Mouse (Mus musculus): ENCODE data around the gene Nr2f1. TPM values are rescaled to one million over a fixed set of nuclear protein-coding genes. Genes with fewer than 3 reads are reported as not detected.

Nr2f1 gene
- polyA plus RNA-seq, 1 experiment from 2014 or later = 1.0 TPM

GRCm38 (mm10) chr13:78172861-78173260 is 26.7 kb downstream of the Nr2f1 start:
- Histone ChIP-seq H3K9me3 (ENCODE audit: control insufficient read depth) (no peaks in the 10 kb centered on the region), H3K36me3 (ENCODE audit: control insufficient read depth, insufficient read depth) (no peaks in the 10 kb centered on the region), H3K9ac (ENCODE audit: low read depth, low read length) (no peak overlapping the region), H3K4me2 (replicated peaks; ENCODE audit: low read depth) (no peak overlapping the region), H3K4me3 (ENCODE audit: low read depth, low read length) (no peak overlapping the region), H3K4me1 (replicated peaks; ENCODE audit: control insufficient read depth, insufficient read depth, low read length) (no peaks in the 10 kb centered on the region), H3K27ac (ENCODE audit: low read depth, low read length) (no peak overlapping the region), H3K27me3 (replicated peaks; ENCODE audit: control insufficient read depth, insufficient read depth, low read length) (peaks cover 72% of the 10 kb centered on the region)
- no peak for ATAC-seq
- WGBS = 5% methylated on average over 3 of the region's 3 CpGs
- no peak for TF ChIP-seq CTCF (IDR thresholded peaks at IDR 0.05; ENCODE audit: low read depth)

DNA sequence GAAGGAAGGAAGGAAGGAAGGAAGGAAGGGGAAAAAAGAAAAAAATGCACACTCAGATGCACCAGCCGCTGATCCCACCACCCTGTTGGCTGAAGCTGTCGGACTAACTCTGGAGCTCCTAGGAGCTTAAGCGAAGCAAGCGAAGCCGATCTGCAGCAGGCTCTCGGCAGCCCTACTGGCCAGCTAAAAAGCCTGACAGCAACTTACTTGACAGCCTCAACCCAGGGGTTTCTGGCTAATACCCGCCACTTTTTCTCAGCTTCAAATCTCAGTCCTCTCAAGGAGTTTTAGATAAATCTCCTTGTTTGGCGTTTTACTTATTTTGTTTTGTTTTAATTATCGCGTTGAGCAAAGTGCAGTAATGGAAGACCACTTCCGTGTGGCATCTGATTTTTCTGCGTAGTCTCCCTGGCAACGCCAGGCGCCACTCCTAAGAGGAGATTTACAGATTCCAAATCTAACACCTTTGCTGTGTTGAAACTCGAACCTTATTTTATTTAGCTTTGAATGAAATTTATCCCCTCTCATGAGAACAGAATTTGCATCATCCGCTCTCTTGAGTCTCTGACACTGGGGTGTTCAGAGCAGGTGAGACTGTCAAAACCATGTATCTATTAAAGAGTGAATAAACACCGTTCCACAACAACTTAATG is 27.4 kb downstream of the Nr2f1 start:
- Histone ChIP-seq H3K27ac (ENCODE audit: low read depth, low read length) (no peak overlapping the region), H3K4me3 (ENCODE audit: low read depth, low read length) (no peak overlapping the region), H3K27me3 (replicated peaks; ENCODE audit: control insufficient read depth, insufficient read depth, low read length) (peaks cover 70% of the 10 kb centered on the region), H3K36me3 (ENCODE audit: control insufficient read depth, insufficient read depth) (no peaks in the 10 kb centered on the region), H3K9me3 (ENCODE audit: control insufficient read depth) (no peaks in the 10 kb centered on the region), H3K4me2 (replicated peaks; ENCODE audit: low read depth) (no peak overlapping the region), H3K4me1 (replicated peaks; ENCODE audit: control insufficient read depth, insufficient read depth, low read length) (no peaks in the 10 kb centered on the region), H3K9ac (ENCODE audit: low read depth, low read length) (no peak overlapping the region)
- no peak for TF ChIP-seq CTCF (IDR thresholded peaks at IDR 0.05; ENCODE audit: low read depth)
- no peak for ATAC-seq
- WGBS = 3% methylated on average over 17 of the region's 17 CpGs

- no peaks in the 10 kb centered on the region for H3K4me1 ChIP-seq (replicated peaks; ENCODE audit: control insufficient read depth, insufficient read depth, low read length)
- no peaks in the 10 kb centered on the region for H3K9me3 ChIP-seq (ENCODE audit: control insufficient read depth)
- TF ChIP-seq CTCF (IDR thresholded peaks at IDR 0.05; ENCODE audit: low read depth) = no peak
- H3K4me3 ChIP-seq (ENCODE audit: low read depth, low read length) = no peak overlapping the region
- H3K36me3 ChIP-seq (ENCODE audit: control insufficient read depth, insufficient read depth) = no peaks in the 10 kb centered on the region
- H3K9ac ChIP-seq (ENCODE audit: low read depth, low read length) = no peak overlapping the region
- H3K27ac ChIP-seq (ENCODE audit: low read depth, low read length) = no peak overlapping the region
- peaks cover 65% of the 10 kb centered on the region for H3K27me3 ChIP-seq (replicated peaks; ENCODE audit: control insufficient read depth, insufficient read depth, low read length)
- ATAC-seq = no peak
- H3K4me2 ChIP-seq (replicated peaks; ENCODE audit: low read depth) = no peak overlapping the region
- 2% methylated on average over 15 of the region's 15 CpGs for WGBS
These were observed 28.2 kb downstream of the Nr2f1 start for GRCm38 (mm10) chr13:78171320-78171719.

DNA sequence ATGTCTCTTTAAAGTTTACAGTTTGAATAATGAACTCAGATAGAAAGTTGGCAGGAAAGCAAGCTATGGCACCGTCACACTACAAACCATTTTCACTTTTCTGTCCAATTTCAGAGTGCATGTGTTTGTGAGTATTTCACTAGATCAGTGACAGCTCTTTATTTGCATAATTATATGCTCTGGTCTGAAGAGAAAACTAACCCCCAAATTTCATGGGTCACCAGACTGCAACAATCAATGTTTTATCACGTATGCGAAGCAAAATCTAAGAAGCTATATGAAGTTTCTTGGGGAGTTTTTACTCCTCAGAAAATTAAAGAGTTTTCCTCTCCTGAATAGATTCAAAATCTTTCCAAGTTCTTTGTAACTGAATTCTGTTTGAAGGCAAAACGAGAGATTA is 31.4 kb downstream of the Nr2f1 start:
- TF ChIP-seq CTCF (IDR thresholded peaks at IDR 0.05; ENCODE audit: low read depth) = no peak
- no peak overlapping the region for H3K27ac ChIP-seq (ENCODE audit: low read depth, low read length)
- no peaks in the 10 kb centered on the region; the same call in 1 of the 2 replicates for H3K4me1 ChIP-seq (replicated peaks; ENCODE audit: control insufficient read depth, insufficient read depth, low read length)
- ATAC-seq = no peak
- H3K9ac ChIP-seq (ENCODE audit: low read depth, low read length) = no peak overlapping the region
- no peaks in the 10 kb centered on the region for H3K9me3 ChIP-seq (ENCODE audit: control insufficient read depth)
- H3K4me3 ChIP-seq (ENCODE audit: low read depth, low read length) = no peak overlapping the region
- no peaks in the 10 kb centered on the region for H3K36me3 ChIP-seq (ENCODE audit: control insufficient read depth, insufficient read depth)
- H3K4me2 ChIP-seq (replicated peaks; ENCODE audit: low read depth) = no peak overlapping the region
- WGBS = 58% methylated on average over 4 of the region's 4 CpGs
- H3K27me3 ChIP-seq (replicated peaks; ENCODE audit: control insufficient read depth, insufficient read depth, low read length) = peaks cover 46% of the 10 kb centered on the region

DNA sequence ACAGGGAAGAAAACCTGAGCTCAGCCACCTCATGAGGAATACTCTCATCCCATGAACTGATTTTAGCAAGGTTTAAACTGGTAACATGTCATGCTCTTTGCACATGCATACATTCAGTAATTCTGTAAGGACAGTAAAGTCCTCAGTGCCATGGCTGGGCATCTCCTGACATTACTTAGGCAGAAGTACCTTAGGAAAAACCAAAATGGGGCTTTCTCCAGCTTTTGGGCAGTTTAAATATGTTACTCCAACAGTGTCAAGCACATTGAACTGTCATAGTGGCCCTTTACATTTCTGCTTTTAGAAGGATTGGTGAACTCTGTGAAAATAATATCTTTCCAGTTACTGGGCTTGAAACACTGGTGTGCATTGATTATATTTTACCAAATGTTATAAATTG is 34.6 kb downstream of the Nr2f1 start:
- no peak for ATAC-seq
- Histone ChIP-seq H3K27me3 (replicated peaks; ENCODE audit: control insufficient read depth, insufficient read depth, low read length) (peaks cover 19% of the 10 kb centered on the region; the same call in 1 of the 2 replicates), H3K4me3 (ENCODE audit: low read depth, low read length) (no peak overlapping the region), H3K9ac (ENCODE audit: low read depth, low read length) (no peak overlapping the region), H3K27ac (ENCODE audit: low read depth, low read length) (no peak overlapping the region), H3K9me3 (ENCODE audit: control insufficient read depth) (no peaks in the 10 kb centered on the region), H3K36me3 (ENCODE audit: control insufficient read depth, insufficient read depth) (no peaks in the 10 kb centered on the region), H3K4me2 (replicated peaks; ENCODE audit: low read depth) (no peak overlapping the region), H3K4me1 (replicated peaks; ENCODE audit: control insufficient read depth, insufficient read depth, low read length) (no peaks in the 10 kb centered on the region; the same call in 1 of the 2 replicates)
- TF ChIP-seq CTCF (IDR thresholded peaks at IDR 0.05; ENCODE audit: low read depth) = no peak

- H3K9ac ChIP-seq (ENCODE audit: low read depth, low read length) = peak overlapping the region; percentile 48
- peak; percentile 97 for ATAC-seq
- H3K27me3 ChIP-seq (replicated peaks; ENCODE audit: control insufficient read depth, insufficient read depth, low read length) = peaks cover 15% of the 10 kb centered on the region; the same call in 1 of the 2 replicates
- H3K4me3 ChIP-seq (ENCODE audit: low read depth, low read length) = peak overlapping the region; percentile 59
- no peaks in the 10 kb centered on the region; the same call in 1 of the 2 replicates for H3K4me1 ChIP-seq (replicated peaks; ENCODE audit: control insufficient read depth, insufficient read depth, low read length)
- peak; percentile 51 for TF ChIP-seq CTCF (IDR thresholded peaks at IDR 0.05; ENCODE audit: low read depth)
- no peaks in the 10 kb centered on the region for H3K9me3 ChIP-seq (ENCODE audit: control insufficient read depth)
- H3K4me2 ChIP-seq (replicated peaks; ENCODE audit: low read depth) = peak overlapping the region; percentile 99
- no peaks in the 10 kb centered on the region for H3K36me3 ChIP-seq (ENCODE audit: control insufficient read depth, insufficient read depth)
- WGBS = under 1% methylated on average over 74 of the region's 86 CpGs
- H3K27ac ChIP-seq (ENCODE audit: low read depth, low read length) = no peak overlapping the region
These were observed 36.2 kb downstream of the Nr2f1 start for GRCm38 (mm10) chr13:78163087-78163958.

All from intestine, postnatal 0 days (tissue).